Mouse (Mus musculus): ENCODE data around the gene Eif5. TPM values are rescaled to one million over a fixed set of nuclear protein-coding genes. Genes with fewer than 3 reads are reported as not detected.
A peak's percentile ranks its signal among the peaks of the same experiment; 100 is the strongest.

Gene Eif5
- polyA plus RNA-seq, 1 experiment from 2014 or later: 597 TPM

- Histone ChIP-seq H3K9me3 (no peaks in the 10 kb centered on the region), H3K36me3 (no peaks in the 10 kb centered on the region), H3K4me3 (peak overlapping the region; percentile 82), H3K4me2 (replicated peaks) (peak overlapping the region; percentile 93), H3K27ac (0 out of 2 replicates have a peak overlapping the region, but pooled peaks have one; percentile 95), H3K4me1 (peaks cover 26% of the 10 kb centered on the region), H3K9ac (peak overlapping the region; percentile 67), H3K27me3 (no peaks in the 10 kb centered on the region)
- WGBS: 37% methylated on average over 6 of the region's 6 CpGs
- no peak for ATAC-seq (ENCODE audit: low FRiP score, low read depth)
Observed at GRCm38 (mm10) chr12:111573315-111573714, 35.5 kb downstream of the Eif5 start.

GRCm38 (mm10) chr12:111574074-111574886, 36.5 kb downstream of the Eif5 start, which contains the start of gene Mark3:
Mark3 (plus strand) TSS chr12:111574523.
- ATAC-seq (ENCODE audit: low FRiP score, low read depth): peak; percentile 98
- peaks cover 26% of the 10 kb centered on the region for H3K4me1 ChIP-seq
- WGBS: under 1% methylated on average over 38 of the region's 75 CpGs

GRCm38 (mm10) chr12:111574887-111575838, 37.3 kb downstream of the Eif5 start:
- Histone ChIP-seq H3K4me1 (peaks cover 26% of the 10 kb centered on the region), H3K4me2 (replicated peaks) (peak overlapping the region; percentile 93), H3K27me3 (no peaks in the 10 kb centered on the region), H3K9me3 (no peaks in the 10 kb centered on the region), H3K27ac (peak overlapping the region; percentile 95), H3K4me3 (peak overlapping the region; percentile 82), H3K36me3 (no peaks in the 10 kb centered on the region), H3K9ac (peak overlapping the region; percentile 99)
- WGBS: under 1% methylated on average over 58 of the region's 58 CpGs
- peak; percentile 13 for ATAC-seq (ENCODE audit: low FRiP score, low read depth)

More at GRCm38 (mm10) chr12:111574074-111574886, 36.5 kb downstream of the Eif5 start, which contains the start of gene Mark3:
- H3K27ac ChIP-seq: peak within 1 kb of the TSS; percentile 95
- H3K27me3 ChIP-seq: no peaks in the 10 kb centered on the region
- H3K36me3 ChIP-seq: no peaks in the 10 kb centered on the region
- peak within 1 kb of the TSS; percentile 93 for H3K4me2 ChIP-seq (replicated peaks)
- H3K9ac ChIP-seq: peak within 1 kb of the TSS; percentile 99
- no peaks in the 10 kb centered on the region for H3K9me3 ChIP-seq
- H3K4me3 ChIP-seq: peak within 1 kb of the TSS; percentile 82

- Histone ChIP-seq H3K9me3 (no peaks in the 10 kb centered on the region), H3K4me2 (replicated peaks) (no peak overlapping the region), H3K27ac (no peak overlapping the region), H3K4me1 (no peaks in the 10 kb centered on the region), H3K27me3 (no peaks in the 10 kb centered on the region), H3K4me3 (no peak overlapping the region), H3K9ac (no peak overlapping the region), H3K36me3 (no peaks in the 10 kb centered on the region)
- 92% methylated on average over 1 of the region's 1 CpGs for WGBS
- no peak for ATAC-seq (ENCODE audit: low FRiP score, low read depth)
Observed at GRCm38 (mm10) chr12:111583058-111583457, 45.2 kb downstream of the Eif5 start.

GRCm38 (mm10) chr12:111584401-111584800, 46.6 kb downstream of the Eif5 start:
- WGBS: 75% methylated on average over 1 of the region's 1 CpGs
- H3K36me3 ChIP-seq: no peaks in the 10 kb centered on the region

GRCm38 (mm10) chr12:111587252-111587651, 49.4 kb downstream of the Eif5 start:
- H3K9me3 ChIP-seq: no peaks in the 10 kb centered on the region
- no peaks in the 10 kb centered on the region; the same call in 1 of the 2 replicates for H3K36me3 ChIP-seq
- no peak overlapping the region for H3K4me2 ChIP-seq (replicated peaks)
- no peak overlapping the region for H3K4me3 ChIP-seq
- no peak overlapping the region for H3K9ac ChIP-seq
- H3K4me1 ChIP-seq: no peaks in the 10 kb centered on the region
- no peaks in the 10 kb centered on the region for H3K27me3 ChIP-seq
- no peak for ATAC-seq (ENCODE audit: low FRiP score, low read depth)
- WGBS: 85% methylated on average over 12 of the region's 12 CpGs
- H3K27ac ChIP-seq: no peak overlapping the region

More at GRCm38 (mm10) chr12:111584401-111584800, 46.6 kb downstream of the Eif5 start:
- no peaks in the 10 kb centered on the region for H3K4me1 ChIP-seq
- no peak overlapping the region for H3K4me3 ChIP-seq
- H3K4me2 ChIP-seq (replicated peaks): no peak overlapping the region
- no peaks in the 10 kb centered on the region for H3K27me3 ChIP-seq
- no peaks in the 10 kb centered on the region for H3K9me3 ChIP-seq
- no peak overlapping the region for H3K9ac ChIP-seq
- no peak overlapping the region for H3K27ac ChIP-seq
- no peak for ATAC-seq (ENCODE audit: low FRiP score, low read depth)

GRCm38 (mm10) chr12:111592407-111593021, 54.7 kb downstream of the Eif5 start:
- Histone ChIP-seq H3K4me1 (no peaks in the 10 kb centered on the region), H3K36me3 (peaks cover 44% of the 10 kb centered on the region)
- WGBS: 89% methylated on average over 14 of the region's 14 CpGs

GRCm38 (mm10) chr12:111593775-111594174, 56.0 kb downstream of the Eif5 start:
- no peak overlapping the region for H3K4me3 ChIP-seq
- H3K9me3 ChIP-seq: no peaks in the 10 kb centered on the region
- no peaks in the 10 kb centered on the region for H3K27me3 ChIP-seq
- H3K36me3 ChIP-seq: peaks cover 55% of the 10 kb centered on the region
- 81% methylated on average over 2 of the region's 2 CpGs for WGBS
- H3K4me2 ChIP-seq (replicated peaks): no peak overlapping the region
- no peak overlapping the region for H3K27ac ChIP-seq
- no peaks in the 10 kb centered on the region for H3K4me1 ChIP-seq
- H3K9ac ChIP-seq: no peak overlapping the region
- no peak for ATAC-seq (ENCODE audit: low FRiP score, low read depth)

More at GRCm38 (mm10) chr12:111592407-111593021, 54.7 kb downstream of the Eif5 start:
- Histone ChIP-seq H3K27ac (no peak overlapping the region), H3K9ac (no peak overlapping the region), H3K4me2 (replicated peaks) (no peak overlapping the region), H3K9me3 (no peaks in the 10 kb centered on the region), H3K27me3 (no peaks in the 10 kb centered on the region), H3K4me3 (no peak overlapping the region)
- no peak for ATAC-seq (ENCODE audit: low FRiP score, low read depth)

Other genes starting within 250 kb of the Eif5 start
- 26.5 and 32.4 TPM in 2 replicates for gene Cdc42bpb, start 160.3 kb upstream of the Eif5 start, polyA plus RNA-seq (2015; fragmentation: Nextera tagmentation; extraction: Ambion mirVana)
- gene Lbhd2, start 131.2 kb upstream of the Eif5 start, polyA plus RNA-seq (2015; fragmentation: Nextera tagmentation; extraction: Ambion mirVana): 9.5 and 13.8 TPM in 2 replicates
- gene Exoc3l4, start 121.0 kb upstream of the Eif5 start, polyA plus RNA-seq (2015; fragmentation: Nextera tagmentation; extraction: Ambion mirVana): 6.6 and 6.9 TPM in 2 replicates
- gene Tnfaip2, start 95.5 kb upstream of the Eif5 start, polyA plus RNA-seq (2015; fragmentation: Nextera tagmentation; extraction: Ambion mirVana): 7.4 and 7.8 TPM in 2 replicates
- gene Gm266, start 52.2 kb upstream of the Eif5 start, polyA plus RNA-seq (2015; fragmentation: Nextera tagmentation; extraction: Ambion mirVana): 9.0 and 9.1 TPM in 2 replicates
- 40.3 and 43.8 TPM in 2 replicates for gene Mark3, start 36.5 kb downstream of the Eif5 start, polyA plus RNA-seq (2015; fragmentation: Nextera tagmentation; extraction: Ambion mirVana)
- gene Ckb, start 134.3 kb downstream of the Eif5 start, polyA plus RNA-seq (2015; fragmentation: Nextera tagmentation; extraction: Ambion mirVana): 128 and 135 TPM in 2 replicates
- gene Trmt61a, start 140.1 kb downstream of the Eif5 start, polyA plus RNA-seq (2015; fragmentation: Nextera tagmentation; extraction: Ambion mirVana): 10.7 and 13.0 TPM in 2 replicates
- 62.7 and 63.0 TPM in 2 replicates for gene Bag5, start 175.2 kb downstream of the Eif5 start, polyA plus RNA-seq (2015; fragmentation: Nextera tagmentation; extraction: Ambion mirVana)
- gene Apopt1, start 175.2 kb downstream of the Eif5 start, polyA plus RNA-seq (2015; fragmentation: Nextera tagmentation; extraction: Ambion mirVana): 60.8 and 61.0 TPM in 2 replicates
- gene Klc1, start 220.8 kb downstream of the Eif5 start, polyA plus RNA-seq (2015; fragmentation: Nextera tagmentation; extraction: Ambion mirVana): 112 and 113 TPM in 2 replicates